Mouse (Mus musculus): ENCODE data around the gene Egfl8. TPM values are rescaled to one million over a fixed set of nuclear protein-coding genes. Genes with fewer than 3 reads are reported as not detected.

The Egfl8 gene
- polyA plus RNA-seq, 1 experiment from 2014 or later, result 6.0 TPM

DNA sequence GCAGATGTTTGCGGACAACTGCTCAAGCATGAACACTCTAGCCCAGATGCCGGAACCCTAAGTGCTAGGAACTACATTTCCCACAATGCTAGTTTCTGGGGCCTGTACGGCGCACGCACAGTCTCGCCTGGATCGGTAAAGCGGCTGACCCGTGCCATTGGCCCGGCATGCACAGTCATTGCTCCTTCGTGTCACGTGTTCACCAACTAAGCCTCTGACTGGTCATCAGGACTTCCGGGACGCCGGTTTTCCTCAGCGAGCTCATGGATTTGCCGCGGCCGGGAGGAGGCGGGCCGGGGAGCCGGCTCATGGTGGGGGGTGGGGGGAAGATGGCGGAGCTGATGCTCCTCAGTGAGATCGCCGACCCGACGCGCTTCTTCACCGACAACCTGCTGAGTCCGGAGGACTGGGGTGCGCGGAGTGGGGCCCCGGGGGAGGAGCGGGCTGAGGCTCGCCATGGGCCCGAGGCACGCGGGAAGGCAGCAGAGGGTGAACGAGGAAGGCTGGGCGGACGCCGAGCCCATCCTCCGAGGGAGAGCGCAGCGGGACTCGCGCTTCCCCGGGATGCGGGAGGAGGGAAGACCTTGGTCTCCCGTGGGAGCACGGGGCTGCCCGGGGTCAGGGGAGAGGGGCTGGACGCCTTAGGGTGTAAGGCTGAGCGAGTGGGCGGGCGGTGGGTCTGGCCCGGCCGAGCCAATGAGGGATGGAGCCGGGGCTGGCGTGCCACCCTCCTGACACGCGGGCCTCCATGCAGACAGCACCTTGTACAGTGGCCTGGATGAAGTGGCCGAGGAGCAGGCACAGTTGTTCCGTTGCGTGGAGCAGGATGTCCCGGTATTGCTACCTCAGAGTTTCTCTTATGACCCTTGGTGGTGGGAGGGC, 31.4 kb upstream of the Egfl8 start, which contains the start of gene Atf6b:
Atf6b (plus strand) TSS at position 241 of the 882 bp plus-strand sequence.
- peak; percentile 96 for ATAC-seq (ENCODE audit: low FRiP score, low read depth)
- peak within 1 kb of the TSS; percentile 84 for H3K4me2 ChIP-seq (replicated peaks)
- H3K36me3 ChIP-seq, result peaks cover 34% of the 10 kb centered on the region
- peaks cover 36% of the 10 kb centered on the region for H3K4me1 ChIP-seq
- peak within 1 kb of the TSS; percentile 80 for H3K27ac ChIP-seq (replicated peaks)
- H3K27me3 ChIP-seq, result no peaks in the 10 kb centered on the region
- peak within 1 kb of the TSS; percentile 94 for H3K9ac ChIP-seq (replicated peaks)
- WGBS, result 1% methylated on average over 66 of the region's 66 CpGs
- no peaks in the 10 kb centered on the region for H3K9me3 ChIP-seq
- peak within 1 kb of the TSS; percentile 97 for H3K4me3 ChIP-seq

GRCm38 (mm10) chr17:34645831-34646511, 30.2 kb upstream of the Egfl8 start:
- no peak for ATAC-seq (ENCODE audit: low FRiP score, low read depth)
- WGBS, result 90% methylated on average over 30 of the region's 30 CpGs
- Histone ChIP-seq H3K4me2 (replicated peaks) (peak overlapping the region; percentile 73), H3K27me3 (no peaks in the 10 kb centered on the region), H3K27ac (replicated peaks) (no peak overlapping the region), H3K36me3 (peaks cover 22% of the 10 kb centered on the region), H3K9ac (replicated peaks) (no peak overlapping the region), H3K9me3 (no peaks in the 10 kb centered on the region), H3K4me3 (peak overlapping the region; percentile 97), H3K4me1 (peaks cover 42% of the 10 kb centered on the region)

- H3K27me3 ChIP-seq, result no peaks in the 10 kb centered on the region
- H3K4me3 ChIP-seq, result peak overlapping the region; percentile 64
- no peak for ATAC-seq (ENCODE audit: low FRiP score, low read depth)
- peaks cover 16% of the 10 kb centered on the region for H3K36me3 ChIP-seq
- H3K9ac ChIP-seq (replicated peaks), result peak overlapping the region; percentile 73
- H3K4me2 ChIP-seq (replicated peaks), result peak overlapping the region; percentile 73
- H3K27ac ChIP-seq (replicated peaks), result no peak overlapping the region; the same call in 1 of the 2 replicates
- no peaks in the 10 kb centered on the region for H3K9me3 ChIP-seq
- peaks cover 48% of the 10 kb centered on the region for H3K4me1 ChIP-seq
- 52% methylated on average over 10 of the region's 10 CpGs for WGBS
Measured at GRCm38 (mm10) chr17:34645256-34645829, 29.6 kb upstream of the Egfl8 start.

DNA sequence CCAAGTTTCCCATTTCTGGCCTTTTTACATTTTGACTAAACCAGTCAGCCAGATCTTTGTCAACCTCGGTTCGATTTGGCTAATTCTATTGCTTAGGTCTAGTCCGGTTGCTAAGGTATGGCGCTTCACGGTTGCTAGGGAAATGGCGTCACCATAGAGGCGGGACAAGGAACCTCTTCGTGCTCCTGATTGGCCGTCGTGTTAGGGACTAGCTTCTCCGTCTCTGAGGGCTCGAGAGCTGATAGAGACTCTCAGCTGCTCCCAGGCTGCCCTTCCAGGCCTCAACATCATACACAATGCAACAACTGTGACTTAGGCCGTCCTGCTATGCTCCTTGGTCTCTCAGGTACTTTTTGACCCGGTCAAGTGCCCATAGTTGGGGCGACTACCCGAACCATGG, 28.8 kb upstream of the Egfl8 start, which contains the start of gene Fkbpl:
Fkbpl (plus strand) TSS at position 157 of the 400 bp plus-strand sequence.
- Histone ChIP-seq H3K36me3 (peaks cover 8% of the 10 kb centered on the region), H3K4me1 (peaks cover 49% of the 10 kb centered on the region), H3K9ac (replicated peaks) (peak within 1 kb of the TSS; percentile 73), H3K9me3 (no peaks in the 10 kb centered on the region), H3K27ac (replicated peaks) (peak within 1 kb of the TSS; percentile 76), H3K4me3 (peak within 1 kb of the TSS; percentile 64), H3K4me2 (replicated peaks) (peak within 1 kb of the TSS; percentile 73), H3K27me3 (no peaks in the 10 kb centered on the region)
- WGBS, result under 1% methylated on average over 16 of the region's 16 CpGs
- ATAC-seq (ENCODE audit: low FRiP score, low read depth), result peak; percentile 62

- H3K36me3 ChIP-seq, result peaks cover 2% of the 10 kb centered on the region
- 86% methylated on average over 10 of the region's 10 CpGs for WGBS
- H3K4me1 ChIP-seq, result peaks cover 49% of the 10 kb centered on the region
- ATAC-seq (ENCODE audit: low FRiP score, low read depth), result no peak
- H3K9me3 ChIP-seq, result no peaks in the 10 kb centered on the region
- H3K4me2 ChIP-seq (replicated peaks), result no peak overlapping the region
- H3K4me3 ChIP-seq, result no peak overlapping the region
- H3K27me3 ChIP-seq, result no peaks in the 10 kb centered on the region
- H3K27ac ChIP-seq (replicated peaks), result no peak overlapping the region
- no peak overlapping the region for H3K9ac ChIP-seq (replicated peaks)
Measured at GRCm38 (mm10) chr17:34643944-34644343, 28.2 kb upstream of the Egfl8 start.

DNA sequence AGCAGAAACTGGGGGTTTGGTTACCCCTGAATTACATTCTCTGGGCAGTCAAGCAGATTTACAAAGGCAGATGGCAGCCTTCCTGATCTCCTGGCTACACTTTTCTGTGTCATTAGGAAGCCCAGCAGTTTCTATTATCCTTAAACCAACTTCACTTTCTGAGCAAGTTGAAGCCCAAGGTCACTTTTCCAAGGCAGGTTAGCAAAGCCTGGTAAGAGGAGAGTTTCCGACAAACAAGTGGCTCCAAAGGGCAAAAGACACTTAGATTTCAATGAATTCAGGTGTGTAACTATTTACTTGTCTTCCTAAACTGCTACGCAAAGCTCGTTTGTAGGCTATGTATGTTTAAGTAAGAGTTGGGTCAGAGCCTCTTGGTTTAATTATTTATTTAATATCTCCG, 27.6 kb upstream of the Egfl8 start:
- no peaks in the 10 kb centered on the region for H3K27me3 ChIP-seq
- ATAC-seq (ENCODE audit: low FRiP score, low read depth), result no peak
- no peaks in the 10 kb centered on the region for H3K9me3 ChIP-seq
- H3K4me2 ChIP-seq (replicated peaks), result no peak overlapping the region
- H3K9ac ChIP-seq (replicated peaks), result no peak overlapping the region
- H3K36me3 ChIP-seq, result no peaks in the 10 kb centered on the region
- H3K4me3 ChIP-seq, result no peak overlapping the region
- WGBS, result 93% methylated on average over 4 of the region's 4 CpGs
- no peak overlapping the region for H3K27ac ChIP-seq (replicated peaks)
- H3K4me1 ChIP-seq, result peaks cover 46% of the 10 kb centered on the region

DNA sequence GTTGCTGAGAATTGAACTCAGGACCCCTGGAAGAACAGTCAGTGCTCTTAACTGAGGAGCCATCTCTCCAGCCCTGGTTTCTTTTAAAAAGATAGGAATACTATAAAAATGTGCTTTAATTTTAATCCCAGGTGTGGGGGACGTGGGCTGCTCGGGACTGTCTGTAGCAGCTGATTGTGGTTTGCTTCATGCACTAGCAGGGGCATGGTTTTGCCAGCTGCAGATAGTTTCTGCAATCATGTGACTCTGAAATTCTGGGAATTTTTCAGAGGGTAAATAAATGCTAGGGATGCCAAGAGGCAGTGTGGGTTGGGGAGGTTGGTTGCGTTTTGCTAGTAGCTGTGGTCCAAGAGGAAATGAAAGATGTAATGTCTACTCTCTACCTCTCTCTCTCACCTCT, 26.2 kb upstream of the Egfl8 start:
- Histone ChIP-seq H3K4me3 (no peak overlapping the region), H3K9me3 (no peaks in the 10 kb centered on the region), H3K9ac (replicated peaks) (no peak overlapping the region), H3K36me3 (no peaks in the 10 kb centered on the region), H3K27ac (replicated peaks) (peak overlapping the region; percentile 88), H3K4me2 (replicated peaks) (no peak overlapping the region), H3K4me1 (peaks cover 36% of the 10 kb centered on the region), H3K27me3 (peaks cover 6% of the 10 kb centered on the region; the same call in 1 of the 2 replicates)
- no peak for ATAC-seq (ENCODE audit: low FRiP score, low read depth)
- 90% methylated on average over 3 of the region's 3 CpGs for WGBS

DNA sequence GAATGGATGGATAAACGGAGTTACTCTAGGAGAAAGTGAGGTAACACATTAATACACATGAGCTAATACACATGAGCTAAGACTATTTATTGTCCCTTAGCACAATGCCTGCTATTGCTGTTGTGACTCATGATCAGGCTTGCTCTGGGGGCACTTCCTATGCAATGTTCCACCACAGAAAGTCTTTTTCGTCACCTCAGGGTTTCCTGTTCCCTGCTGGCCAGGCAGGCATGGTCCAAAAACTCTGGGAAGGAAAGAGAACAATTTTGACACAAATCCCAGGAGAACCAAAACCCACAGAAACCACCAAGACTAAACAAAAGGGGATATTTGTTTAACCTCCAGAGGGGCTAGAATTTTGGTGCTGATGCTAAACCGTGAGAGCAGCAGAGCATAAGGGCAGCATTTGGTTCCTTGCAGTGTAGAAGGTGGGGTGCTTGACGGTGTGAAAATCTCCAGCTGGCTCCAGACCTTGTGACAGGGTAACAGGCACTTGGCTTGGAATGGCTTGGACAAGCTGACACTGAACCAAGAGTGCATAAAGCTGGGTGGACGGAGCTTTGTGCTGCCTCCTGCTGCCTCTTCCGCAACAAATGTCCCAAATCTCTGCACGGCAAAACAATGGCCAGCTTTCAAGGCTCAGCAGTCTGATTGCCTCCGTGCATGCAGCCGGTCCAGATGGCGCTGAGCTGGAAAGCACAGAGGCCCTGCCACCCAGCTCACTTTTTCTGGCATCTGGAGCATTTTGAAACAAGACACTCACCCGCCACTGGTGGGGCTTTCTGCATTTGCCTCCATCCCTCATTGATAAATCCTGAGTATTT, 25.2 kb upstream of the Egfl8 start:
- Histone ChIP-seq H3K4me2 (replicated peaks) (peak overlapping the region; percentile 11; the same call in 1 of the 2 replicates), H3K4me3 (no peak overlapping the region), H3K4me1 (peaks cover 30% of the 10 kb centered on the region), H3K27me3 (peaks cover 11% of the 10 kb centered on the region; the same call in 1 of the 2 replicates), H3K9me3 (no peaks in the 10 kb centered on the region), H3K36me3 (no peaks in the 10 kb centered on the region), H3K9ac (replicated peaks) (peak overlapping the region; percentile 34), H3K27ac (replicated peaks) (peak overlapping the region; percentile 88)
- ATAC-seq (ENCODE audit: low FRiP score, low read depth), result peak; percentile 47; the same call in 1 of the 2 replicates
- 9% methylated on average over 11 of the region's 11 CpGs for WGBS

- Histone ChIP-seq H3K27ac (replicated peaks) (no peak overlapping the region), H3K9me3 (no peaks in the 10 kb centered on the region), H3K9ac (replicated peaks) (no peak overlapping the region), H3K4me1 (peaks cover 19% of the 10 kb centered on the region), H3K4me2 (replicated peaks) (no peak overlapping the region), H3K27me3 (peaks cover 17% of the 10 kb centered on the region; the same call in 1 of the 2 replicates), H3K4me3 (no peak overlapping the region), H3K36me3 (no peaks in the 10 kb centered on the region)
- WGBS, result 89% methylated on average over 7 of the region's 7 CpGs
- no peak for ATAC-seq (ENCODE audit: low FRiP score, low read depth)
Measured at GRCm38 (mm10) chr17:34639461-34640255, 23.9 kb upstream of the Egfl8 start.

- ATAC-seq (ENCODE audit: low FRiP score, low read depth), result no peak
- H3K9ac ChIP-seq (replicated peaks), result no peak overlapping the region; the same call in 1 of the 2 replicates
- 64% methylated on average over 3 of the region's 3 CpGs for WGBS
- H3K27ac ChIP-seq (replicated peaks), result no peak overlapping the region
- H3K9me3 ChIP-seq, result no peaks in the 10 kb centered on the region
- no peak overlapping the region for H3K4me2 ChIP-seq (replicated peaks)
- H3K4me1 ChIP-seq, result peaks cover 14% of the 10 kb centered on the region
- H3K36me3 ChIP-seq, result no peaks in the 10 kb centered on the region
- H3K27me3 ChIP-seq, result peaks cover 28% of the 10 kb centered on the region
- H3K4me3 ChIP-seq, result no peak overlapping the region
Measured at GRCm38 (mm10) chr17:34637459-34637858, 21.7 kb upstream of the Egfl8 start.

All from midbrain, embryonic 12.5 days (tissue).